Mouse (Mus musculus): Measurements from ENCODE around the gene Myo5c.

DNA sequence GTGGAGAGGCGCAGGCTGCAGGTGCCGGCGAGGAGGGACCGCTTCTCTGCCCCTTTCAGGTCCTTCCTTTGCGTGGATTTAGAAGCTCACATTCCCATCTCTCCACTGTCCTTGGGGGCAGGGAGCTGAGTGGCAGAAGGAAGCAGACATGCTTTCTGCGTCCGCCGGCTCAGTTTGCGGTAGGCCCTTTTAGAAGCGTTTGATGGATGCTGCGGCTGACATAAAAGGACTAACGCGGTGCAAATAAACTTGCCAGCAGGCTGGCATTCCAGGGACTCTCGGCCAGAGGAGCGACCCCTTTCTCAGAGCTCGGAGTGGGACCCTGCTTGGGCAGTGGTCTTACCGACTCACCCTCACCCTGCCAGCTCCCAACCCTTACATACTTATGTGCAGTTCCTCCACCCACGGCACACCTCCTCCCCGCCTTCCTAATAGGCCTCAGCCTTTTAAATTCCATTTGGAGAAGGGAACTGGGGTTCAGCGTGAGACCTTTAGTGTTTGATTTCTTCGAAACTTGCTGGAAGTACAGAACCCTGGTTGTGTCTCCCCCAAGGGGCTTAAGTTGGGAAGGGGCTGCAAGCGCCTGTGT, 82.8 kb downstream of the Myo5c start:
- TF ChIP-seq CTCF (IDR thresholded peaks at IDR 0.05; ENCODE audit: low read depth) (no peak), EP300 (IDR thresholded peaks at IDR 0.05; ENCODE audit: low read depth) (no peak)
